ENCODE assay signal across 8 mouse cellular contexts in the genomic region with DNA sequence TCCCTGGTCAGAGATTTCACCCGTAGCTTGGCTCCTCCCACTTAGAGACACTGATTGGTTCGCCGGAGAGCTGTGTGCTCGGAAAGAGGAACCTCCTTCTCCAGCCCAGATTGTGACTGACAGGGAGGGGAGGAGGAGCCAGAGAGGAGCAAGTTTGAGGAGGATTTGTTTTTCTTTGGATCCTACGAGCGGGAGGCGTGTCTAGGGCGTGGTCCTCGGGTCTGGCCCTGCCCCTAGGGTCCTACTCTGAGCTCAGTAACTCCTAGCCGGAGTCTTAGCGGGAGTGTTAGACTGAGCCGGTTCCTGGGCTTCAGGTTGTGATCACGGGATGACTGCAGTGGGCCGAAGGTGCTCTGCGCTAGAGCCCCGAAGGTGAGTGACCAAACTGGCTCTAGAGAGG. TPM values are rescaled to one million over a fixed set of nuclear protein-coding genes. Genes with fewer than 3 reads are reported as not detected.
A peak's percentile ranks its signal among the peaks of the same experiment; 100 is the strongest.
DNase-seq lines count a peak whose midpoint lies in the region; ATAC-seq lines count a peak whose summit lies in the region.

No protein-coding gene starts in this region.

- no peaks in the 10 kb centered on the region for H3K9me3 ChIP-seq in hindbrain, embryonic 13.5 days

- no peaks in the 10 kb centered on the region for H3K27me3 ChIP-seq in hindbrain, embryonic 13.5 days

- H3K4me1 ChIP-seq in hindbrain, embryonic 13.5 days (replicated peaks): peaks cover 21% of the 10 kb centered on the region

- peak overlapping the region; percentile 54 for H3K4me2 ChIP-seq in hindbrain, embryonic 13.5 days

- no peak overlapping the region for H3K27ac ChIP-seq in hindbrain, embryonic 13.5 days

- H3K4me3 ChIP-seq in hindbrain, embryonic 13.5 days: peak overlapping the region; percentile 35

- WGBS in hindbrain, embryonic 13.5 days: 1% methylated on average over 16 of the region's 16 CpGs

- DNase-seq in Muller cell, postnatal 12 days (ENCODE audit: inconsistent ontology term): peak; percentile 96
- peak; percentile 84 to 88 for DNase-seq in cerebellum, postnatal 14 days
- peak; percentile 78 to 80 for DNase-seq in frontal cortex, postnatal 14 days (ENCODE audit: low spot score in 2 of 2)
- peak; percentile 78 to 83 for DNase-seq in layer of hippocampus, postnatal 36 days
- DNase-seq in lung, postnatal 36 days: peak; percentile 99
- peak; percentile 99 for DNase-seq in retina, postnatal 1 day
- DNase-seq in urinary bladder, adult 18-20 months (ENCODE audit: low spot score in 2 of 2): peak; percentile 86 to 91

- H3K9ac ChIP-seq in hindbrain, embryonic 13.5 days: peak overlapping the region; percentile 59

- H3K36me3 ChIP-seq in hindbrain, embryonic 13.5 days: no peaks in the 10 kb centered on the region

- ATAC-seq in hindbrain, embryonic 13.5 days (ENCODE audit: low FRiP score): peak; percentile 94

RNA-seq across cellular contexts. Expression of a gene that starts 6.6 kb away (rescaled TPM):
- 41.8 and 50.5 TPM in 2 replicates for polyA plus RNA-seq in hindbrain, embryonic 13.5 days (2015; fragmentation: Nextera tagmentation; extraction: Ambion mirVana)
- 10 to 100 TPM; 18.7 to 19.1 TPM for total RNA-seq in layer of hippocampus, postnatal 36 days (2021)

RNA-seq across cellular contexts. Expression of a gene that starts 13.4 kb away (rescaled TPM):
- polyA plus RNA-seq in hindbrain, embryonic 13.5 days (2015; fragmentation: Nextera tagmentation; extraction: Ambion mirVana): 3.3 and 3.7 TPM in 2 replicates
- 1 to 10 TPM; 1.2 to 1.3 TPM for total RNA-seq in layer of hippocampus, postnatal 36 days (2021)

RNA-seq across cellular contexts. Expression of a gene that starts 14.6 kb away (rescaled TPM):
- polyA plus RNA-seq in hindbrain, embryonic 13.5 days (2015; fragmentation: Nextera tagmentation; extraction: Ambion mirVana): 74.9 and 81.9 TPM in 2 replicates
- total RNA-seq in layer of hippocampus, postnatal 36 days (2021): 100 to 1,000 TPM; 110 to 117 TPM

RNA-seq across cellular contexts. Expression of a gene that starts 23.5 kb away (rescaled TPM):
- 14.5 and 16.4 TPM in 2 replicates for polyA plus RNA-seq in hindbrain, embryonic 13.5 days (2015; fragmentation: Nextera tagmentation; extraction: Ambion mirVana)
- total RNA-seq in layer of hippocampus, postnatal 36 days (2021): 10 to 100 TPM in 1 of 2 experiments, 1 to 10 TPM in 1; 9.3 to 11.0 TPM

RNA-seq across cellular contexts. Expression of a gene that starts 29.6 kb away (rescaled TPM):
- polyA plus RNA-seq in hindbrain, embryonic 13.5 days (2015; fragmentation: Nextera tagmentation; extraction: Ambion mirVana): 54.2 and 54.4 TPM in 2 replicates
- 10 to 100 TPM; 30.0 to 31.6 TPM for total RNA-seq in layer of hippocampus, postnatal 36 days (2021)
